ENCODE assay signal across 21 mouse cellular contexts in the genomic region with DNA sequence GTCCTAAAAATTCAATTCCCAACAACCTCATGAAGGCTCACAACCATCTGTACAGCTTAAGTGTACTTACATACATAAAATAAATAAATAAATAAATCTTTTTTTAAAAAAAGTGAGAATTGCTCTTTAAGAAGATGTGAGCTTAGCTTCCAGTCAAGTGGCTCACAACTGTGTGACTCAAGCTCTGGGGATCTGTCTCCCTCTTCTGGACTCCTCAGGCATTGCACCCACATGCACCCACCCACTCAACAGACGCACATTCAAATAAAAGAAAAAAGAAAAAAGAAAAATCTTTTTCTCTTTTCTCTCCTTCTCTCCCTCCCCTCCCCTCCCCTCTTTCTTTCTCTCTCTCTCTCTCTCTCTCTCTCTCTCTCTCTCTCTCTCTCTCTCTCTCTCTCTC. TPM values are rescaled to one million over a fixed set of nuclear protein-coding genes. Genes with fewer than 3 reads are reported as not detected.
A peak's percentile ranks its signal among the peaks of the same experiment; 100 is the strongest.
DNase-seq lines count a peak whose midpoint lies in the region; ATAC-seq and TF ChIP-seq lines count a peak whose summit lies in the region.
"Had no signal": no experiment of that assay in that cellular context is flagged by ENCODE, and none has a peak within 500 bp of the region (broad histone marks: within the 10 kb centered on the region; RNA-seq: fewer than 3 reads in every experiment).

No protein-coding gene starts in this region.

- no peak for DNase-seq in heart, postnatal 0 days (ENCODE audit: low spot score)
- DNase-seq in heart, postnatal 25 days (ENCODE audit: low spot score), result no peak
- DNase-seq in midbrain, postnatal 0 days (ENCODE audit: low spot score), result no peak
- peak; percentile 31 for DNase-seq in T-cell, adult 2 months (ENCODE audit: low spot score)
- DNase-seq in stomach, postnatal 0 days (ENCODE audit: low spot score), result no peak
- no peak for DNase-seq in right cerebral cortex, postnatal 14 days
- DNase-seq in left cerebral cortex, adult 9 months (ENCODE audit: low spot score in 2 of 2), result no peak
- DNase-seq: cerebellum, adult 18-20 months; gastrocnemius, adult 2 months; heart, postnatal 36 days; kidney, postnatal 10 days; lung, postnatal 10 days; right cerebral cortex, postnatal 4 days; thymus, postnatal 25 days had no signal

- no peak for TF ChIP-seq EP300 in heart, postnatal 0 days (IDR thresholded peaks at IDR 0.05; ENCODE audit: low read depth)
- no peak for TF ChIP-seq EP300 in stomach, postnatal 0 days (optimal IDR thresholded peaks at IDR 0.05)

- H3K4me3 ChIP-seq in heart, postnatal 0 days (ENCODE audit: low read depth, low read length), result no peak overlapping the region
- no peak overlapping the region for H3K4me3 ChIP-seq in midbrain, postnatal 0 days (ENCODE audit: low read depth, low read length)
- H3K4me3 ChIP-seq in midbrain, embryonic 16.5 days (ENCODE audit: low read depth, low read length), result no peak overlapping the region
- H3K4me3 ChIP-seq in stomach, postnatal 0 days (ENCODE audit: low read depth, low read length), result no peak overlapping the region
- H3K4me3 ChIP-seq: gastrocnemius, adult 2 months; limb, embryonic 13.5 days had no signal

- no peaks in the 10 kb centered on the region for H3K27me3 ChIP-seq in heart, postnatal 0 days (ENCODE audit: control insufficient read depth, insufficient read depth, low read length)
- H3K27me3 ChIP-seq in midbrain, postnatal 0 days (ENCODE audit: insufficient read depth, low read length), result no peaks in the 10 kb centered on the region
- H3K27me3 ChIP-seq in midbrain, embryonic 16.5 days (ENCODE audit: control insufficient read depth, insufficient read depth, low read depth, low read length), result no peaks in the 10 kb centered on the region
- no peaks in the 10 kb centered on the region for H3K27me3 ChIP-seq in stomach, postnatal 0 days (ENCODE audit: control insufficient read depth, insufficient read depth, low read length)

- H3K36me3 ChIP-seq in heart, postnatal 0 days (replicated peaks; ENCODE audit: control insufficient read depth, insufficient read depth, low read length), result no peaks in the 10 kb centered on the region
- H3K36me3 ChIP-seq in midbrain, postnatal 0 days (ENCODE audit: insufficient read depth, low read length), result no peaks in the 10 kb centered on the region
- no peaks in the 10 kb centered on the region for H3K36me3 ChIP-seq in midbrain, embryonic 16.5 days (ENCODE audit: control insufficient read depth, insufficient read depth, low read length)
- no peaks in the 10 kb centered on the region for H3K36me3 ChIP-seq in stomach, postnatal 0 days (ENCODE audit: control insufficient read depth, insufficient read depth, low read length)
- H3K36me3 ChIP-seq: limb, embryonic 13.5 days had no signal

- no peak overlapping the region for H3K27ac ChIP-seq in heart, postnatal 0 days (ENCODE audit: low read depth)
- no peak overlapping the region for H3K27ac ChIP-seq in midbrain, postnatal 0 days (ENCODE audit: low read depth, low read length)
- no peak overlapping the region for H3K27ac ChIP-seq in midbrain, embryonic 16.5 days (ENCODE audit: low read length)
- H3K27ac ChIP-seq in stomach, postnatal 0 days (replicated peaks), result no peak overlapping the region
- H3K27ac ChIP-seq: gastrocnemius, adult 2 months; limb, embryonic 13.5 days had no signal

- TF ChIP-seq CTCF in heart, postnatal 0 days (IDR thresholded peaks at IDR 0.05; ENCODE audit: low read depth), result peak; percentile 6; the same call in 1 of the 2 replicates
- TF ChIP-seq CTCF in midbrain, postnatal 0 days (IDR thresholded peaks at IDR 0.05), result peak; percentile 35
- peak; percentile 33 for TF ChIP-seq CTCF in stomach, postnatal 0 days (IDR thresholded peaks at IDR 0.05; ENCODE audit: low read depth)

- H3K9ac ChIP-seq in heart, postnatal 0 days (replicated peaks; ENCODE audit: low read depth, low read length), result no peak overlapping the region
- H3K9ac ChIP-seq in midbrain, postnatal 0 days (replicated peaks; ENCODE audit: low read length, poor library complexity, severe bottlenecking), result no peak overlapping the region
- H3K9ac ChIP-seq in midbrain, embryonic 16.5 days (ENCODE audit: low read depth, low read length), result no peak overlapping the region
- H3K9ac ChIP-seq in stomach, postnatal 0 days (ENCODE audit: low read length), result no peak overlapping the region
- H3K9ac ChIP-seq: limb, embryonic 13.5 days had no signal

- H3K4me2 ChIP-seq in heart, postnatal 0 days (ENCODE audit: low read depth, low read length), result no peak overlapping the region
- no peak overlapping the region for H3K4me2 ChIP-seq in midbrain, postnatal 0 days (ENCODE audit: low read depth, low read length, poor library complexity, severe bottlenecking)
- no peak overlapping the region for H3K4me2 ChIP-seq in midbrain, embryonic 16.5 days (ENCODE audit: low read length)
- H3K4me2 ChIP-seq in stomach, postnatal 0 days (replicated peaks; ENCODE audit: low read depth), result no peak overlapping the region
- H3K4me2 ChIP-seq: limb, embryonic 13.5 days; midbrain, embryonic 11.5 days had no signal

- H3K9me3 ChIP-seq in heart, postnatal 0 days (replicated peaks; ENCODE audit: control insufficient read depth, low read length), result no peaks in the 10 kb centered on the region
- H3K9me3 ChIP-seq in midbrain, postnatal 0 days (ENCODE audit: low read length), result no peaks in the 10 kb centered on the region
- H3K9me3 ChIP-seq in midbrain, embryonic 16.5 days (replicated peaks; ENCODE audit: control insufficient read depth, low read length, poor library complexity, severe bottlenecking), result no peaks in the 10 kb centered on the region
- H3K9me3 ChIP-seq in stomach, postnatal 0 days (ENCODE audit: control insufficient read depth, low read length), result no peaks in the 10 kb centered on the region
- H3K9me3 ChIP-seq: limb, embryonic 13.5 days had no signal

- intact Hi-C loops in heart, postnatal 25 days (cut with DNase I), result no loop called here

- ATAC-seq in heart, postnatal 0 days (ENCODE audit: insufficient read depth, low read depth), result no peak
- no peak for ATAC-seq in midbrain, postnatal 0 days (ENCODE audit: low FRiP score)
- no peak for ATAC-seq in midbrain, embryonic 16.5 days
- ATAC-seq in stomach, postnatal 0 days (ENCODE audit: low FRiP score, low TSS enrichment), result no peak
- ATAC-seq: forebrain, embryonic 16.5 days; inflammation-experienced regulatory T-cells, adult 6 months had no signal

- 100% methylated on average over 1 of the region's 1 CpGs for WGBS in heart, postnatal 0 days
- WGBS in midbrain, postnatal 0 days, result 100% methylated on average over 1 of the region's 1 CpGs
- 89% methylated on average over 1 of the region's 1 CpGs for WGBS in midbrain, embryonic 16.5 days
- 100% methylated on average over 1 of the region's 1 CpGs for WGBS in stomach, postnatal 0 days

- peaks cover 23% of the 10 kb centered on the region for H3K4me1 ChIP-seq in heart, postnatal 0 days (ENCODE audit: control insufficient read depth, insufficient read depth)
- no peaks in the 10 kb centered on the region for H3K4me1 ChIP-seq in midbrain, postnatal 0 days (ENCODE audit: insufficient read depth, low read length)
- H3K4me1 ChIP-seq in midbrain, embryonic 16.5 days (ENCODE audit: control insufficient read depth, insufficient read depth, low read length), result no peaks in the 10 kb centered on the region
- H3K4me1 ChIP-seq in stomach, postnatal 0 days (replicated peaks; ENCODE audit: control insufficient read depth, insufficient read depth), result no peaks in the 10 kb centered on the region

RNA-seq across cellular contexts. Expression of gene Oas3, which starts 4.2 kb away (rescaled TPM):
- 0.80 and 1.6 TPM in 2 replicates for total RNA-seq in heart, postnatal 0 days (2014; rRNA removed; ENCODE audit: low replicate concordance)
- polyA plus RNA-seq in heart, postnatal 0 days (2015; fragmentation: Nextera tagmentation; extraction: Ambion mirVana), result 0.18 and 0.26 TPM in 2 replicates
- under 1 TPM; 0.10 to 0.17 TPM for total RNA-seq in heart, postnatal 25 days (2021)
- 0.80 and 1.3 TPM in 2 replicates for total RNA-seq in midbrain, postnatal 0 days (2014; rRNA removed)
- 0.54 and 0.57 TPM in 2 replicates for polyA plus RNA-seq in midbrain, postnatal 0 days (2015; fragmentation: Nextera tagmentation; extraction: Ambion mirVana)
- 1.1 and 1.4 TPM in 2 replicates for polyA plus RNA-seq in midbrain, embryonic 16.5 days (2015; fragmentation: Nextera tagmentation; extraction: Ambion mirVana)
- polyA plus RNA-seq in stomach, postnatal 0 days (2015; fragmentation: Nextera tagmentation; extraction: Ambion mirVana), result 0.40 and 0.41 TPM in 2 replicates
- total RNA-seq: layer of hippocampus, postnatal 14 days had no signal
- polyA plus RNA-seq: stomach, embryonic 14.5 days had no signal

RNA-seq across cellular contexts. Expression of gene Oas1e, which starts 13.7 kb away (rescaled TPM):
- not detected in 2 replicates for total RNA-seq in heart, postnatal 0 days (2014; rRNA removed; ENCODE audit: low replicate concordance)
- polyA plus RNA-seq in heart, postnatal 0 days (2015; fragmentation: Nextera tagmentation; extraction: Ambion mirVana), result not detected in 2 replicates
- not detected for total RNA-seq in heart, postnatal 25 days (2021)
- total RNA-seq in midbrain, postnatal 0 days (2014; rRNA removed), result 0.28 and 1.0 TPM in 2 replicates
- 0.49 and 0.68 TPM in 2 replicates for polyA plus RNA-seq in midbrain, postnatal 0 days (2015; fragmentation: Nextera tagmentation; extraction: Ambion mirVana)
- 0.34 and 0.72 TPM in 2 replicates for polyA plus RNA-seq in midbrain, embryonic 16.5 days (2015; fragmentation: Nextera tagmentation; extraction: Ambion mirVana)
- polyA plus RNA-seq in stomach, postnatal 0 days (2015; fragmentation: Nextera tagmentation; extraction: Ambion mirVana), result not detected in 2 replicates
- total RNA-seq: gastrocnemius, adult 2 months; heart, postnatal 36 days; layer of hippocampus, postnatal 14 days had no signal
- polyA plus RNA-seq: forebrain, embryonic 16.5 days; inflammation-experienced regulatory T-cells, adult 6 months; limb, embryonic 13.5 days; stomach, embryonic 14.5 days had no signal

RNA-seq across cellular contexts. Expression of gene Oas1c, which starts 30.7 kb away (rescaled TPM):
- 0.34 and 1.6 TPM in 2 replicates for total RNA-seq in heart, postnatal 0 days (2014; rRNA removed; ENCODE audit: low replicate concordance)
- polyA plus RNA-seq in heart, postnatal 0 days (2015; fragmentation: Nextera tagmentation; extraction: Ambion mirVana), result 0.83 and 0.92 TPM in 2 replicates
- under 1 TPM; 0.10 to 0.48 TPM for total RNA-seq in heart, postnatal 25 days (2021)
- total RNA-seq in midbrain, postnatal 0 days (2014; rRNA removed), result 0.71 and 0.99 TPM in 2 replicates
- 0.59 and 0.62 TPM in 2 replicates for polyA plus RNA-seq in midbrain, postnatal 0 days (2015; fragmentation: Nextera tagmentation; extraction: Ambion mirVana)
- 0.17 and 0.45 TPM in 2 replicates for polyA plus RNA-seq in midbrain, embryonic 16.5 days (2015; fragmentation: Nextera tagmentation; extraction: Ambion mirVana)
- polyA plus RNA-seq in stomach, postnatal 0 days (2015; fragmentation: Nextera tagmentation; extraction: Ambion mirVana), result 1.1 and 1.2 TPM in 2 replicates

RNA-seq across cellular contexts. Expression of gene Oas2, which starts 32.0 kb away (rescaled TPM):
- total RNA-seq in heart, postnatal 0 days (2014; rRNA removed; ENCODE audit: low replicate concordance), result 1.1 TPM in 1 of 2 replicates, not detected in the other
- 0.15 and 0.25 TPM in 2 replicates for polyA plus RNA-seq in heart, postnatal 0 days (2015; fragmentation: Nextera tagmentation; extraction: Ambion mirVana)
- total RNA-seq in heart, postnatal 25 days (2021), result under 1 TPM; 0.57 to 0.78 TPM
- total RNA-seq in midbrain, postnatal 0 days (2014; rRNA removed), result 0.27 and 1.4 TPM in 2 replicates
- polyA plus RNA-seq in midbrain, postnatal 0 days (2015; fragmentation: Nextera tagmentation; extraction: Ambion mirVana), result 0.31 and 0.37 TPM in 2 replicates
- 0.14 and 0.26 TPM in 2 replicates for polyA plus RNA-seq in midbrain, embryonic 16.5 days (2015; fragmentation: Nextera tagmentation; extraction: Ambion mirVana)
- polyA plus RNA-seq in stomach, postnatal 0 days (2015; fragmentation: Nextera tagmentation; extraction: Ambion mirVana), result 0.59 and 0.74 TPM in 2 replicates
